Mouse (Mus musculus) spleen, postnatal 10 days (tissue): ENCODE measurements around the gene Igf2bp2.
A peak's percentile ranks its signal among the peaks of the same experiment; 100 is the strongest.

ENCODE experiments used
- DNase-seq, 2 experiments: peaks; one replicate each; pipeline ENCODE4 v3.0.0; 2021 to 2022; ENCODE audit warnings: low spot score in 2 of 2

Igf2bp2 gene

GRCm38 (mm10) chr16:22162512-22163455 is at the start of gene Igf2bp2:
Gene Igf2bp2, minus strand, starts transcription at chr16:22163299.
- DNase-seq = peak in 1 of 2 experiments; percentile 24

- no peak for DNase-seq
These were observed 40.4 kb upstream of the Igf2bp2 start for GRCm38 (mm10) chr16:22203501-22203900.

- DNase-seq = no peak
These were observed 38.8 kb upstream of the Igf2bp2 start for GRCm38 (mm10) chr16:22201858-22202257.

- no peak for DNase-seq
These were observed 37.4 kb upstream of the Igf2bp2 start for GRCm38 (mm10) chr16:22200476-22200875.

GRCm38 (mm10) chr16:22187366-22187765 is 24.3 kb upstream of the Igf2bp2 start:
- DNase-seq = no peak

- no peak for DNase-seq
These were observed 22.3 kb upstream of the Igf2bp2 start for GRCm38 (mm10) chr16:22185411-22185810.

GRCm38 (mm10) chr16:22184113-22184512 is 21.0 kb upstream of the Igf2bp2 start:
- DNase-seq = no peak

GRCm38 (mm10) chr16:22182286-22182685 is 19.2 kb upstream of the Igf2bp2 start:
- DNase-seq = no peak

GRCm38 (mm10) chr16:22178793-22179192 is 15.7 kb upstream of the Igf2bp2 start:
- no peak for DNase-seq

GRCm38 (mm10) chr16:22177999-22178398 is 14.9 kb upstream of the Igf2bp2 start:
- DNase-seq = no peak

GRCm38 (mm10) chr16:22168731-22169130 is 5.6 kb upstream of the Igf2bp2 start:
- DNase-seq = no peak

- no peak for DNase-seq
These were observed 2.5 kb upstream of the Igf2bp2 start for GRCm38 (mm10) chr16:22165556-22165955.

- no peak for DNase-seq
These were observed 1.3 kb upstream of the Igf2bp2 start for GRCm38 (mm10) chr16:22164446-22164845.

GRCm38 (mm10) chr16:22163456-22163851 is 355 bp upstream of the Igf2bp2 start:
- DNase-seq = no peak

GRCm38 (mm10) chr16:22162066-22162511 is 1.0 kb downstream of the Igf2bp2 start:
- DNase-seq = no peak

GRCm38 (mm10) chr16:22161351-22162065 is 1.6 kb downstream of the Igf2bp2 start:
- peak in 1 of 2 experiments; percentile 14 for DNase-seq

GRCm38 (mm10) chr16:22160386-22161145 is 2.5 kb downstream of the Igf2bp2 start:
- DNase-seq = no peak

GRCm38 (mm10) chr16:22152941-22153444 is 10.1 kb downstream of the Igf2bp2 start:
- DNase-seq = no peak

- no peak for DNase-seq
These were observed 11.3 kb downstream of the Igf2bp2 start for GRCm38 (mm10) chr16:22151706-22152315.

- no peak for DNase-seq
These were observed 12.7 kb downstream of the Igf2bp2 start for GRCm38 (mm10) chr16:22150421-22150820.

GRCm38 (mm10) chr16:22149659-22150345 is 13.3 kb downstream of the Igf2bp2 start:
- DNase-seq = no peak
